Mouse (Mus musculus) megakaryocyte, embryonic 14.5 days (primary cell): Measurements from ENCODE around the gene Ugt1a1.

Experiments used
- FLI1 ChIP-seq: IDR thresholded peaks from 2 replicates; pipeline ENCODE4 v1.6.1; 2012; ENCODE audit warnings: low read length, inconsistent platforms, mixed read lengths
- GATA1 ChIP-seq: IDR thresholded peaks from 3 replicates; pipeline ENCODE4 v1.6.1; 2012; ENCODE audit warnings: mixed read lengths, low read length, inconsistent platforms, borderline replicate concordance

GRCm38 (mm10) chr1:88260604-88261377, 49.0 kb downstream of the Ugt1a1 start:
- TF ChIP-seq GATA1 (no peak), FLI1 (no peak)
